ENCODE assay signal across 11 mouse cellular contexts in the genomic region with DNA sequence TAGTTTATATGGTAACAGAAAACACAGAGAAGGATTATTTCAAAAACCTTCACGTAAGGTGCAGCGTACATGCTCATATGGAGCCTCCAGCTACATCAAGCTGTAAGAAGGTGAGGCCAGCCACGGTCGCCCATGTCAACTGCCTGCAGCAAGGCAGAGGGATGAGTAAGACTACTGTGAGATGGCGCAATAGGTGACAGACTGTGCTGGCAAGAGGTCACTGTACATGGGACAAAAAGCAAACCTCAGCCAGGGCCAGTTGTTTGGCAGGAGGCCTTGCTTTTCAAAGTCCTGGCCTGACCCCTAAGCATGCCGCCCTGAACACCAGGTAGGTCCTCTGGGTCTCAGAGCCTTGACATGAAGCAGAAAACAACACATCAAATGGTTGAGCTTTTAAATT.
DNase-seq lines count a peak whose midpoint lies in the region; ATAC-seq and TF ChIP-seq lines count a peak whose summit lies in the region.
"Had no signal": no experiment of that assay in that cellular context is flagged by ENCODE, and none has a peak within 500 bp of the region (broad histone marks: within the 10 kb centered on the region; RNA-seq: fewer than 3 reads in every experiment).

No protein-coding gene starts in this region.

- H3K4me1 ChIP-seq in stomach, embryonic 15.5 days: no peaks in the 10 kb centered on the region
- no peaks in the 10 kb centered on the region for H3K4me1 ChIP-seq in stomach, postnatal 0 days (replicated peaks; ENCODE audit: control insufficient read depth, insufficient read depth)
- H3K4me1 ChIP-seq in forebrain, embryonic 10.5 days: peaks cover 4% of the 10 kb centered on the region; the same call in 1 of the 2 replicates

- TF ChIP-seq CTCF in stomach, postnatal 0 days (IDR thresholded peaks at IDR 0.05; ENCODE audit: low read depth): no peak

- H3K27ac ChIP-seq in stomach, embryonic 15.5 days: no peak overlapping the region
- no peak overlapping the region for H3K27ac ChIP-seq in stomach, postnatal 0 days (replicated peaks)
- no peak overlapping the region for H3K27ac ChIP-seq in forebrain, embryonic 10.5 days
- H3K27ac ChIP-seq: heart, embryonic 13.5 days had no signal

- peak; percentile 84 for ATAC-seq in stomach, embryonic 15.5 days (ENCODE audit: insufficient read depth, low FRiP score, low read depth)
- no peak for ATAC-seq in stomach, postnatal 0 days (ENCODE audit: low FRiP score, low TSS enrichment)

- no peak overlapping the region for H3K9ac ChIP-seq in stomach, embryonic 15.5 days
- H3K9ac ChIP-seq in stomach, postnatal 0 days (ENCODE audit: low read length): no peak overlapping the region
- H3K9ac ChIP-seq: heart, embryonic 13.5 days had no signal

- no peaks in the 10 kb centered on the region for H3K27me3 ChIP-seq in stomach, embryonic 15.5 days (replicated peaks)
- no peaks in the 10 kb centered on the region for H3K27me3 ChIP-seq in stomach, postnatal 0 days (ENCODE audit: control insufficient read depth, insufficient read depth, low read length)
- no peaks in the 10 kb centered on the region for H3K27me3 ChIP-seq in forebrain, embryonic 10.5 days (ENCODE audit: poor library complexity, severe bottlenecking)
- H3K27me3 ChIP-seq: heart, embryonic 13.5 days had no signal

- DNase-seq in stomach, postnatal 0 days (ENCODE audit: low spot score): no peak
- DNase-seq in gastrocnemius, adult 8-10 months (ENCODE audit: low spot score in 2 of 2): peak; percentile 38 to 44
- DNase-seq in kidney, postnatal 36 days: peak; percentile 72 to 82
- DNase-seq in thymus, postnatal 10 days (ENCODE audit: low spot score in 2 of 2): no peak
- DNase-seq in forebrain, embryonic 10.5 days (ENCODE audit: extremely low spot score, low spot score): no peak
- no peak for DNase-seq in T-cell, adult 2 months (ENCODE audit: low spot score)
- no peak for DNase-seq in right cerebral cortex, postnatal 14 days
- DNase-seq: lung, postnatal 36 days; thymus, adult 2 months had no signal

- H3K9me3 ChIP-seq in stomach, embryonic 15.5 days: no peaks in the 10 kb centered on the region
- no peaks in the 10 kb centered on the region for H3K9me3 ChIP-seq in stomach, postnatal 0 days (ENCODE audit: control insufficient read depth, low read length)
- H3K9me3 ChIP-seq in forebrain, embryonic 10.5 days: no peaks in the 10 kb centered on the region
- H3K9me3 ChIP-seq: heart, embryonic 13.5 days had no signal

- no peak for TF ChIP-seq EP300 in stomach, postnatal 0 days (optimal IDR thresholded peaks at IDR 0.05)

- H3K4me2 ChIP-seq in stomach, embryonic 15.5 days: no peak overlapping the region
- no peak overlapping the region for H3K4me2 ChIP-seq in stomach, postnatal 0 days (replicated peaks; ENCODE audit: low read depth)
- H3K4me2 ChIP-seq: heart, embryonic 13.5 days had no signal

- 81% methylated on average over 6 of the region's 6 CpGs for WGBS in stomach, embryonic 15.5 days
- 83% methylated on average over 6 of the region's 6 CpGs for WGBS in stomach, postnatal 0 days
- WGBS in forebrain, embryonic 10.5 days: 94% methylated on average over 6 of the region's 6 CpGs

- no peaks in the 10 kb centered on the region for H3K36me3 ChIP-seq in stomach, embryonic 15.5 days
- no peaks in the 10 kb centered on the region for H3K36me3 ChIP-seq in stomach, postnatal 0 days (ENCODE audit: control insufficient read depth, insufficient read depth, low read length)
- 0 out of 2 replicates have a peak, but pooled peaks cover 2% of the 10 kb centered on the region for H3K36me3 ChIP-seq in forebrain, embryonic 10.5 days (replicated peaks)
- H3K36me3 ChIP-seq: heart, embryonic 13.5 days had no signal

- no peak overlapping the region for H3K4me3 ChIP-seq in stomach, embryonic 15.5 days (replicated peaks)
- no peak overlapping the region for H3K4me3 ChIP-seq in stomach, postnatal 0 days (ENCODE audit: low read depth, low read length)
- no peak overlapping the region for H3K4me3 ChIP-seq in forebrain, embryonic 10.5 days
- H3K4me3 ChIP-seq: heart, embryonic 13.5 days had no signal

Comparison
In these comparisons a context has a peak if more than half of its experiments do, and no peak if none do; other contexts are left out.
1. DNase-seq: peak in gastrocnemius, adult 8-10 months (2 of 2) and kidney, postnatal 36 days (2 of 2); none in stomach, postnatal 0 days (single experiment), thymus, postnatal 10 days (0 of 2), forebrain, embryonic 10.5 days (single experiment), T-cell, adult 2 months (single experiment) and right cerebral cortex, postnatal 14 days (single experiment).